Mouse (Mus musculus): ENCODE measurements around the gene Slc46a3.
"Not testable (repeated sequence)": the region's sequence is repeated elsewhere in the genome, so short reads cannot be mapped to it uniquely, and the experiment has no call there.

The Slc46a3 gene

DNA sequence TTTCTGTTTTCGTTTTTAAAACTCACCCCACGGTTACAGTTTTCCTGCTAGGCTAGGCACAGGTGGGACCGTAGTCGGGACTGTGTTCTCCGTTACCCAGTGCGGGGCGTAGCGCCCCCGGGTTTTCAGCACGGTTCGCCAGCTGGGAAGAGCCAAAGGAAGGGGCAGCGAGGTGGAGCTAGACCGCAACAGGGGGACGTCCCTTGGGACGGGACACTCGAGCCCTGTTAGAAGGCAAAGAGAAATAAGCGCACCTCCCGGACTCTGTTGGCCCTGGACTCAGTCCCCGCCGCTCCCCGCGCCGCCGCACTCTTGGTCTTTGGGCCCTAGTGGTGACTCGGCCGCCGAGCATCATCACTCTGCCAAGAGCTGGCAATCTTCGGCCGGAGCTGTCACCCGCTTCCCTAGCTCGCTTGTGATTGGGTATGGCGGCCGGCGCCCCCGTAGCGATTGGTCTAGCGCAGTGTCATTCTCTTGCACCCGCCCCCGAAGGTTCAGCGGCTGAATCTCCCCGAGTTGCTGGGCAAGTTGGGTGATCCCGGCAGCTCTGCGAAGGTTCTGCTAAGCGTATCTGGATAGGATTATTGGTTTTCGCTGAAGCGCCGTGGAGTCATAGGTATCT lies at the start of gene Slc46a3:
TSS of gene Slc46a3 (minus strand) at position 361 of the 622 bp plus-strand sequence.
- DNase-seq (ENCODE audit: extremely low spot score, low read depth, low spot score), result peak; percentile 50

DNA sequence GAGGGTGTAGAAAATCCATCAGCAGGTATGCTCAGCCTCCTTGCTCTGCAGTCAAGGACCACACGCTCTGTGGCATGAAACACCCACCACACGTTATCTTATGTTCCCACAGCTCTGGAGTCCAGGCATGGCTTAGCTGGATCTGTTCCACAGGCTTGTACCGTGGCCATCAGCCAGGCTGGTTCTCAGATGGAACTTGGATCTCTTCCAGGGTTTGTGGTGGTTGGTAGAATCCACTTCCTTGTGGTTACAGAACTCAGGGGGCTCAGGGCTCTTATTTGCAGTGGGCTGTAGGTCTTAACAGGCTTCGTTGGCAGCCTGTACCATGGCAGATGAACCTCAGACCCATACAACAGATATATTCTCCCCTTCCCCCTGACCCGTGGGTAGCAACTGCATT lies 44.6 kb upstream of the Slc46a3 start:
- no peak for DNase-seq (ENCODE audit: extremely low spot score, low read depth, low spot score)

DNA sequence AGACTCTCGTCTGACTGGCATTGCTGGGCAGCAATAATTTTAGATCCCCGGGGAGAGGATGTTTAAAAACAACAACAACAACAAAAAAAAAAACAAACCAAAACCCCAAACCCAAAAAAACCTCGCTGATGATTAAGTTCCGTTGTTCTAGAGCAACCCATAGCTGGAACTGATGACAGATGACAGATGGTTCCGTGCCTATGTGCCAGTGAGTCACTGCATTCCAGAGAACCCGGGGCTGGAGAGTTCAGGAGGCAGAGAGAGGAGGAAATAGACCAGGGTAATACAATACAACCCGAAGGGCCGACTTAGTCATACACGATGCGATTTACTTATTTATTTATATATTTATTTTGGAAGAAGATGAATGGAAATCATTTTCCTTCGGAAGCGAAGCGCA lies 40.5 kb upstream of the Slc46a3 start:
- no peak for DNase-seq (ENCODE audit: extremely low spot score, low read depth, low spot score)

DNA sequence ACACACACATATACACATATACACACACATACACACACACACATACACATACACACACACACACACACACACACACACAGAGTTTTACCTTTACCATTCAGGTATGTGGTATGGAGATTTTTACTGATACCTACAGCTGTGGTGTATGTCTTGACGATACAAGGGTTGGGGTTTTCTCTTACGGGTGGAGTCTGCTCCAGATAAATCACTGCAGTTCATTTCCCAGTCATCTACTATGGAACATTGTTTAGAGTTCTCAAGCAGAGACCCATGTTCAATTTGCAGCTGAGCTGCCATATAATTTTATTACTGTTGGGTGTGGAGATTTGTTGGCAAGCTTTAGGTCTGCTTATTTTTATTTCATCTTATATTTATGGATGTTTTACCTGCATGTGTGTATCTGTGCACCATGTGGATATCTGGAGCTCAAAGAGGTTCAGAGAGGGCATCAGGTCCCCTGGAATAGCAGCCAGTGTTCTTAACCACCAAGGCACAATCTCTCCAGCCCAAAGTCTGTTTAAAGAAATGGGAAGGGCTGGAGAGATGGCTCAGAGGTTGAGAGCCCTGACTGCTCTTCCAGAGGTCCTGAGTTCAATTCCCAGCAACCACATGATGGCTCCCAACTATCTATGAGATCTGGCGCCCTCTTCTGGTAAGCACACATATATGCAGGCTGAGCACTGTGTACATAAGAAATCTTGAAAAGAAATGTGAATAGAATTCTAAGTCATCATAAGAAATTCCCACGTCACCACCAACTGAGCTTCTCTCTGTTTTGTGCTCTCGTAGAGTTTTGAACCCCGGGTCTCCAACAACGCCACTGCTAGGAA lies 34.3 kb upstream of the Slc46a3 start:
- DNase-seq (ENCODE audit: extremely low spot score, low read depth, low spot score), result no peak

DNA sequence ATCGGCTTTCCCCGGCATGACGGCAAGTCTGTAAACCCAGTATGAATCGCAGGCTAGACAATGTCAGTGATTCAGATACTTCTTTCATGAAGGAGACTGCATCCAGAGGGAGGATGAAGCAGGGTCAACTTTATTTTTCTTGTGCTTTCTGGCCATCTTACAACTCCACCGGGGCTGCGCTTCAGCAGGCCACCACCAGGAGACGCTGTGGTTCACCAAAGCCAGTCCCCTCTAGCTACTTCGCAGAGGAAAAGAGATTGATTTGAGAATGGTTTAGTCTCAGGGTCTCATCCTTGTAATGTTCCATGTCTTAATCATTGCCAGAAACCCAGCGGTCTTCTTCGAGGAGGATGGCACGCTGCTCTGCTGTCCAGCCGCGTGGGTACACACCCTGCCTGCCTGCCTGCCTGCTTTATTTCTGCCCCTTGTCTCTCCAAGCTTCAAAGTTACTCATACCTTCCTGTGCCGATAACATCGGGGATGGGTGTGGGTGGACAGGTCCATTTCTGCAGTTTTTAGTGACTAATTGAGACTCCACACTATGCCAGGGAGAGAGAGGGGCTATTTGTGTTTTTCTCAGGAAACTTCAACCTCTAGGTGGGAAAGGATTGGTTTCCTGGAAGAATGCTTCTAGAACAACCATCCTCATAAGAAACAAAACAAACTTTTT lies 31.5 kb upstream of the Slc46a3 start:
- DNase-seq (ENCODE audit: extremely low spot score, low read depth, low spot score), result no peak

DNA sequence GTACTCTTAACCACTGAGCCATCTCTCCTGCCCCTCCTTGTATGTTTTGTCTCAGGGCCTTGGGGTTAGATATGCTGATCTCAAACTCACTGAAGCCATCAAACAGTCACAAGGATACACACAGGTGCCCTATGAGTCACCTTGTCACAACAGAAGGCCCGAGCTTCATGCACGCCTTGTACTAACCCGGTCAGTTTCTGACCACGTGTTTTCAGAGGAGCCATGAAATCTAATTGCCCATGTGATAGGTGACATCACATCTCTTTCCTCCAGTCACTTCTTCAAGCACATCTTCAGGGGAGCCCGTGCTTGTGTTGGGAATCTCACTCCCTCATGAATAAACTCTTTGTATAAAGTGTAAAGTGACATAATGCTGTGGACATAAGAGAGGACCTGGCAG lies 30.0 kb upstream of the Slc46a3 start:
- no peak for DNase-seq (ENCODE audit: extremely low spot score, low read depth, low spot score)

DNA sequence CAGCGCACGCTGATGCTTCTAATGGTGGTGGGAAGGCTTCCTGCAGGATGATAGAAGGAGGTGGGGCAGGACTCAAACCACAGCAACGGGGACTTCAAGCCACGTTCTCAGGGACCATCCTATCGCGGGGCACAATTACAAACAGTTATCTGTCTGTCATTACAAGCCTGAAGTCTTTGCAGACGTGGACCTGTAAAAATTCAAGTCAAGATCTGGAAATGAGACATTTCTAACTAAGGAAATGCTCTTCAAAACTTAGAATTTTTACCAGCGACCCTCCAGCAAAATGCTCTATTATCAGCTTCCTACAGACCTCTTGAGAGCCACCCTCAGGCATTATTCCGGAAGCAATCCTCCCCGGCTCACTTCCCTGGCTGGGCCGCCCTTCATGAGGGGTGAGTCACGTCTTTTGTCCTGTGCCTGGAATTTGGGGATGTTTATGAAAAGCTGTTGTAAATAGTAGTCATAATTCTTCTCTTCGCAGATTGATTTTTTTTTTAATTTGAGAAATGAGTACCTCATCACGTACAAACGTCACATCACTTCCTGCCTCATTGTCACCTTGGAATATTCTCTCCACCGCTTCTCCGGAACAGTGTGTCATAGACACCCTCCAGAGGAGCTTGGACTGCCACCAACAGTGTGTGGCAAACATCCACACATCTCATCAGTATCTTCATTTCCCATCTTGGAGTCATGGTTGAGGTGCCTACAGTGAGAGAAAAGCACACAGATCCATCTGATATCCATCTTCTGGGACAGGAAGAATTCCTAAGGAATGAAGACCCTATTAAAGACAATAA lies 23.6 kb upstream of the Slc46a3 start:
- DNase-seq (ENCODE audit: extremely low spot score, low read depth, low spot score), result no peak

DNA sequence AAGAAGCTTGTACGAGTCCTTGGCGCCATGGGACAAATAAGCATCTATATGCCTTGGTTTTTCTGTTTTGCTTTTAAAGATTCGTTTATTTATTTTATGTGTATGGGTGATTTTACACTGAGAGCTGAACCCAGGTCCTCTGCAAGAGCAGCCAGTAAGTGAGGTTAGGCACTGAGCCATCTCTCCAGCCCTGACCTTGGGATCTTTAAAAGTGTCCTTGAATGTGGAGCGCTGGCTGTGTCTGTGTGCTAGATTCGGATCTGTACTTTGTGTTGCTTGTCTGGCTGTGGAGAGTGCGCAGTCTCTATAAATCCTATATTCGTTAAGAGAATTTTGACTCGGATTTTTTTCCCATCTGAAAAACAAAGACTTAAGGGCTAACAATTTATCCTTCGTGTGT lies 21.6 kb upstream of the Slc46a3 start:
- no peak for DNase-seq (ENCODE audit: extremely low spot score, low read depth, low spot score)

DNA sequence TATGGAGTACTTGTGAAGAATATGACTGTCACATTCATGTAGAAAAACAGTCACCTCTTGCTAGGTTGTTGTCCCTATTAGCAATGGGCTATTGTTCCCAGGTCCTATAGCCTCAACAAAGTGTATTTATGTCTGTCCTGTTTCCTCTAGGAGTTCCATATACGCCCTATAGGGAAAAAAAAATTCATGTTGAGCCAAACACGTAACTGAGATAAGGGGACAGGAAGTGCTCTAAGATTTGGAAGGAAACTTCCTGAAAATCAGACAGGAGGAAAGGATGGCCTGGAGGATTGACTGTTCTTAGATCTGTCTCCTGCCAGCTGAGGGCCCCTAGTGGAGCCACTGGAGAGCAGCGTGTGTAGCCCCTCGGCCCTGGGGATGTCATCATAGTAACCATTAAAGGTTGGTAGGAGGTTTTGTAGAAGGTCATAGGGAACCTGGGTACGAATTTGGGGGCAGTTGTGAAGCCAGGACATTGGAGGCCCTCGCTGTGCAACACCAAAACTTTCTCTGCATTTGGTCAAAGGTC lies 20.5 kb upstream of the Slc46a3 start:
- no peak for DNase-seq (ENCODE audit: extremely low spot score, low read depth, low spot score)

DNA sequence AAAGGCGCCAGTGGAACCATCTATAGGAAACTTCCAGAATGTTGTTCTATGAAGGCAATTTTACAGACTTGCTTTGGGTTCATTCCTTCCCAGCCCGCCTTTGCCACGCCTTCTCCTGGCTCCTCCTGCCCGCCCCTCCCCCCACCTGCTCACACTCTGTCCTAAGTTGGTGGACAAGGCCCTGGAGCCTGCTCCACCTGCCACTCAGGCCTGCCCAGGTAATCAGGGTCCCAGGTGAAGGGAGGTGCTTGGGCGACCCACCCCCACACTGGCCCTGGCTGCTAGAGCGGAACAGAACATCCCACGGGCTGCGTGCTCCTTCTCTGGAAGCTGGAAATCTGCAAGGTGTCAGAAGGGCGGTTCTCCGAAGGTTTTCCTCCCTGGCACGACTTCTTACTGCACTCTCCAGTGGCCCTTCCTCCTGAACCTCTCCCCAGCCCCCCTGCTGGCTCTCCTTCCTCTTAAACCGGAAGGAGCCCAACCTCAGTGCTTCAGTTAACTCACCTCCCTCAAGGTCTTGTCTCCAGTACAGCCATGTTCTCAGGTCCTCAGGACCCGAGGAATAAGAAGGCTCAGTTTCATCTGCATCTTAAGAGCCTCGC lies 18.7 kb upstream of the Slc46a3 start:
- DNase-seq (ENCODE audit: extremely low spot score, low read depth, low spot score), result no peak

DNA sequence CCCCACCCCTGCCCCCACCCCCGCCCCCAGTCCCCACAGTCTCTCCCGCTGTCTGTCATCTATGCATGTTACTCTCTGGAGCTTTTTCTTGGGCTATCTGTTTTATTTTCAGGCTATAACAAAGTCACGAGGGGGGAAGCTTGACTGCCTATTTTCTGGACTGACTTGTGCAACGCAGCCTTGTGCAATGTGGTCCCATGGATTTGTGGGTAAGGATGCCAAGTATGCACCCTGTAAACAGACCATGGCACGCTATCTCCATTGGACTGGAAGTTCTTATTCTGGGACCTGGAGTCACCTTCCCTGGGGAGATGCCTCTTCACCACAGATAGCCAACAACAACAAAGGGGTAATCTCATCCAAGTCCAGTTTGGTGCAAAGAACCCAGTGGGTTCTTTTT lies 17.1 kb upstream of the Slc46a3 start:
- DNase-seq (ENCODE audit: extremely low spot score, low read depth, low spot score), result no peak

DNA sequence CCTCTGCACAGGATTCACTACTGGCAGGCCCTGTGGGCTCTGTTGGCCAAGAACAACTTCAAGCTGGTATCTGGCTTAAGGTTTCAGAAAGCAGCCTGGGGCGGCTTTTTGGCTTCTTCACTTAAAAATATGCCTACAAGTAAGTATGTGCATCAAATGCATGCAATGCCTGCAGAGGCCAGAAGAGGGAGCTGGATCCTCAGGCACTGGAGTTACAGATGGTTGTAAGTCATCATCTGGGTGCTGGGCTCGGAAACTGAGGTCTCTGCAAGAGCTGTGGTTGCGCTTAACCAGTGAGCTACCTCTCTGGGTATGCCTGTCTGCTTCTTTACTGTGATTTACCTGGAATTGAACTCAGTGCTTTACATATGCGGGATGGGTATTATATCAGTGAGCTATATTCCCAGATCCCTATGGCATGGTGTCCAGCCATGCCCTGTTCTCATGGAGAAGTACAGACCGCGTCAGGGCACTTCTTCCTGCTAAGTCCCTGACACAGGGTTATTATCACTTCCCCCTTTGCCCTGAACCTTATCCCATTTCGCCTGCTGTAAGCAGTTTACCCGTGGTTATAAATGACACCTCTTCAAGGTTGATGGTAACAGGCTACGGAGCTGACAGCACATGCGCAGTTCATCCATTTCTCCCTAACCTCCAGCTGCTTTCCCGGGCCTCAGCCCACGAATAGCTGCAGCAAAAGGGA lies 16.3 kb upstream of the Slc46a3 start:
- no peak for DNase-seq (ENCODE audit: extremely low spot score, low read depth, low spot score)

DNA sequence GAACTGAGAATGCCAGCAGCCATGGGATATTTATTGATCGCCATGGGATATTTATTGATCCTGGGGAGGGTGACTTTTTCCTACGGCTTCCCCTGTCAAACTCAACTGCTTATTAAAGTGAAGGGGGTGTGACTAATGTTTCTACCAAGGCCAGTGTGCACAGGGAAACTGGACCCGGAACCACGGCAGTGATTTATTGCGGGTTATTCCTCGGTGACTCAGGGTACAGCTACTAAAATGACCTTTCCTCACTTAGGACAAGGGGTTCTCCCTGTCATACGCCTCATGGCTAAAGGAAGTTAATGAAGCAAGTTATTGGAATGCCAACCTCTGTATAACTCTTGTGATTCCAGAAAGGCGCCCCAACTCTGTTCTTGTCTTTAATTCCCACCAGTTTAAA lies 13.2 kb upstream of the Slc46a3 start:
- DNase-seq (ENCODE audit: extremely low spot score, low read depth, low spot score), result no peak

DNA sequence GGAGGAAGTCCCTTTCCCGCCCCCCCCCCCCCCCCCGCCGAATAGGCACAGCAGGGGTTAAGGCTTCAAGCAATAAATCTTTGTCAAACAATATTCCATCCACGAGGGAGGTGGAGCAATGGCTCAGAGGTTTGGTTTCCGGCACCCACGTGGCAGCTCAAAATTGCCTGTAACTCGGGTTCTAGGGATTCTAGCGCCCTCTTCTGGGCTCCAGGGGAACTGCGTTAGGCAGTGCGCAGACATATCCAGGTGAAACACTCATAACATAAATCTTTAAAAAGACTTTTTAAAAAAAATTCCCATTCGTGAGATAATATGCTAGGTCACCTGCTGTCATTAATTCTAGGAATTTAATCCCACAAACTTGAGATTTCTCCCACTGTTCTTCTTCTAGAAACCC lies 12.5 kb upstream of the Slc46a3 start:
- DNase-seq (ENCODE audit: extremely low spot score, low read depth, low spot score), result no peak

DNA sequence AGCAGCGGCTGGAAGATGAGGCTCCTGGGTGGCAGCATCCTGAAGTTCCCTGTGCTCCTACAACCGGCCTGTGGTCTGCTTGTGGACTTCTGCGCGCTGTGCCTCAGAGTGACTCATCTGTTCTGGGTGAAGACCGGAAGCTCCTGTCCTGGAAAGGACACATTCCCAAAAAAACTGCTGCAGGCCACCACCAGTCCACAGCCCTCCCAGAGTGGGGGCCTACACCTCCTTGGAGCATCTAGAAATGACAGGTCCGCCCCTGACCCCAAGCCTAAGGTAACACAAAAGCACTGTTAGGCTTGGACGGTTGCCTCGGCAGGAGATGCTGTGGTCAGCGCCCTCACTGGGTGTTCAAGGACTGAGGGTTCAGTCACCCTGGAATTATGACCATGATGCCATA lies 8.6 kb upstream of the Slc46a3 start:
- no peak for DNase-seq (ENCODE audit: extremely low spot score, low read depth, low spot score)

DNA sequence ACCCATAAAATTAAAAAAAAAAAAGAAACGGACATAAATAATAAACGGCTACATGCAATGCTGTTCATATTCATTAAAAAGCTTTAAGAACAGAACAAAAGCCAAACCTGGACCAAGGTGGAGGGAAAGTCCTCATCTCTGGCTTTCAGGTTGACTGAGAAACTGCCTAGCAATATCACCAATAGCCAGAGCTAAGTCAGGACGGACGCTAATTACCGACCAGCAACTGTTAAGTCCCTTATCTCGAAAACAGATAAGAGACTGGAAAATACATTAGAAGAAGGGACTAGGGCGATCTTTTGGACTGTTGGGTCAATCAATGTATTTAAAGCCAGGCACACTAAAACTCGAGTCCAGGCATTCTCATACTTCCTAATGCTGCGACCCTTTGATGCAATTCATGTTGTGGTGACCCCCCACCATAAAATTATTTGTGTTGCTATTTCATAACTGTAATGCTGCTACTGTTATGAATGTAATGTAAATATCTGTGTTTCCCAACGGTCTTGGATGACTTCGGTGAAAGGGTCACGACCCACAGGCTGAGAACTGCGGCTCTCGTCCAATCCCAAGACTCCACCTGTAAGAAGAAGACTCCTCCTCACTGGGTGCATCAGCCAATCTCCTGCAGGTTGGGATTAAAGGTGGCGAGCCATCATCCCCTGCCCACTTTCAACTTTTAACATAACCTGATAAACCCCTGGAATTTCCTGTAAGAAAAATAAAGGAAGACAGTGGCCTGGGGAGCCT lies 7.6 kb upstream of the Slc46a3 start:
- no peak for DNase-seq (ENCODE audit: extremely low spot score, low read depth, low spot score)

DNA sequence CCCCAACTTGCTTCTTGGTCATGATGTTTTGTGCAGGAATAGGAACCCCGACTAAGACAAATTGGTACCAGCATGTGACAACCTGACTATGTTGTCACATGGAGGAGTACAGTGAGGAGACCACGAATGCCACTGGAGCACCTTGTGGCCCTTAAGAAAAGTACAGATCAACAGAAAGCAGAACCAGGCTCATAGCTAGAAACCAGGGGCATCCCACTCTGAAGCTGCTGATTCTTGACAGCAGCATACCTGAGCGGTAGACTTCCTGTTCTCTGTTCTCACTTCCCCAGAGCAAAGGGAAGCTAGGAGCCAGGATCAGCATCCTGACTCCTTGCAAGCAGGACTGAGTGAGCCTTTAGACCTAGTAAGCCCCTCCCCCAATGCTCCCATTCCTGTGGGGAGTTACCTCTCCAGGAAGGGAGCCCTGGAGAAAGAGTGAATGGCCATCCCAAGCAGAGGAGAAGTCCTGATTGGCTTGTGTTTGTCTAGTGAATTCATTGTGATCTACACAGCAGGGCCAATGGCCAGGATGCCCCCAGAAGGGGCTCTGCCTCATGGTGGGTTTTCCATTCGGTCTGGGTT lies 4.4 kb upstream of the Slc46a3 start:
- DNase-seq (ENCODE audit: extremely low spot score, low read depth, low spot score), result no peak

DNA sequence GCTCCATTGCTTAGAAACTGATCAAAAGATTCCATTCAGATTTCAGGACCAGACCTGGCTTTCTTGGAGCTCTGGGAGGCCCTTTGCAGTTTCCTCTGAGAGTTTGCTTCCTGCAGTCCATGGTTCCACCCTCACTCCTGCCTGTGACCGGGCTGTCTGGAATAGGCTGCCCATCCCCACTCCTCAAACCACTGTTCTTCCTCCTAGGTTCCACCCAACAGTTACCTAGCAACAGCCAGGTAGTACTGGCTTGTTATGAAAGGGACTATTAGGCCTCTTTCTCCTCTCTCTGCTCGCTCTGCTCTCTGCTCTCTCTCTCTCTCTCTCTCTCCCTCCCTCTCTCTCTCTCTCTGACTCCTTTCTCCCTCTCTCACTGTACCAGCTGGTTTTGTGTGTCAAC lies 3.6 kb upstream of the Slc46a3 start:
- DNase-seq (ENCODE audit: extremely low spot score, low read depth, low spot score), result no peak

DNA sequence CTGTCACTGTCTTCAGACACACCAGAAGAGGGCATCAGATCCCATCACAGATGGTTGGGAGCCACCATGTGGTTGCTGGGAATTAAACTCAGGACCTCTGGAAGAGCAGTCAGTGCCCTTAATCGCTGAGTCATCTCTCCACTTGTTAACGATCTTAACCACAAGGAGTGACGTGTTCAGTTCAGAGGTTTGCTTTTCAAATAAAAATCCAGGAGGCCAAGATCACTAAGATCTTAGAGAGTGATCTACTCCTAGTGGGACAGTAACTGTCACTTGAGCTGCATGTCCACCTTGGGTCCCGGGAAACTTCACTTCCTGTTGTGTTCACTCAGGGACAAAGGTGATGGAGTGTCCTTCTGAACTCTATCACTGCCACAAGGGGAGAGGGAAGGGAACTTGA lies 1.9 kb upstream of the Slc46a3 start:
- not testable (repeated sequence) for DNase-seq (ENCODE audit: extremely low spot score, low read depth, low spot score)
